Mouse (Mus musculus) cortical plate, adult 2 months (tissue): ENCODE data around the gene Gm21988.

Experiments used
- CTCF ChIP-seq: fragments of 200-500 bp; IDR thresholded peaks from 2 replicates; pipeline ENCODE4 v1.5.1; 2011; ENCODE audit warnings: mild to moderate bottlenecking, control low read depth, low read length; ENCODE audit not compliant: insufficient read depth; ENCODE audit errors: extremely low read depth
- POLR2A ChIP-seq: fragments of 200-500 bp; IDR thresholded peaks from 2 replicates; pipeline ENCODE4 v1.6.1; 2011; ENCODE audit warnings: mild to moderate bottlenecking, low read length, control low read depth; ENCODE audit not compliant: insufficient read depth; ENCODE audit errors: extremely low read depth

DNA sequence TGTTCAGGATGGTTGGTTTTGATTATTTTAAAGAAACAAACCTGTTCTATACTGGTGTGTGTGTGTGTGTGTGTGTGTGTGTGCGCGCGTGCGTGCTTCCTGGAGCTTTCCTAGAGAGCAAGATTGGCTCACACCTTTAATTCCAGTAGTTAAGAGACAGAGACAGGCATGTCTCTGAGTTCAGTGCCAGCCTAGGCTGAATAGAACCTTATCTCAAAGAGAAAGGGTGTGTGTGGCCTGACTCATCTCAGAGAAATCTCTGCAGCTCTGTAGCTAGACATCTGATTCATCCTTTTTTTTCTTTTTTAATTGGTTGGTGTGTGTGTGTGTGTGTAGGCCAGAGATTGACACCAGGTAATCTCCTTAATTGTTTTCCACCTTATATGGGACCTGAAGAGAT, 19.4 kb upstream of the Gm21988 start:
- no peak for TF ChIP-seq POLR2A
- TF ChIP-seq CTCF, result no peak
